Comparison of ENCODE assay signal across 24 mouse cellular contexts in the genomic region with DNA sequence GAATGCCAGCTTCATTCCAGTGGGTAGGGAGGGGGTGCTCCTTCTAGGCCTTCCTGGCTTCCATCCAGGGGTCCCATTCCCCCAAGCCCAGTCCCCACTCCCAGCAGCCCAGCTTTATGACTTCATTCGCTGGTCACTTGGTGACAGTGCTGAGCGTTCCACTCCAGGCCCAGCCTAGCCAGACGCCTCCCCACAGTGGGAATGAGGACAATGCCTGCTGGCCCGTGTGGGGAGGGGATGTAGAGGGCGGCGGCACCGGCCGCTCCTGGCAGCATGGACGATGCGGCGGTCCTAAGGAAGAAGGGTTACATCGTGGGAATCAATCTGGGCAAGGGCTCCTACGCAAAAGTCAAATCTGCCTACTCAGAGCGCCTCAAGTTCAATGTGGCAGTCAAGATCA. TPM values are rescaled to one million over a fixed set of nuclear protein-coding genes. Genes with fewer than 3 reads are reported as not detected.
A peak's percentile ranks its signal among the peaks of the same experiment; 100 is the strongest.
DNase-seq lines count a peak whose midpoint lies in the region; ATAC-seq and TF ChIP-seq lines count a peak whose summit lies in the region.
"Had no signal": no experiment of that assay in that cellular context is flagged by ENCODE, and none has a peak within 500 bp of the region (broad histone marks: within the 10 kb centered on the region; RNA-seq: fewer than 3 reads in every experiment).

TSS of gene Dgcr2 (minus strand) at position 101 of the 400 bp plus-strand sequence.
TSS of gene Tssk2 (plus strand) at position 176 of the 400 bp plus-strand sequence.

- peak; percentile 48; the same call in 1 of the 2 replicates for TF ChIP-seq POLR2A in testis, adult 2 months (IDR thresholded peaks at IDR 0.05; ENCODE audit: control insufficient read depth, low read depth, low read length)

- H3K27ac ChIP-seq in heart, embryonic 10.5 days: no peak within 1 kb of the TSS
- H3K27ac ChIP-seq in midbrain, embryonic 11.5 days (ENCODE audit: low read depth, low read length): no peak within 1 kb of the TSS
- no peak within 1 kb of the TSS for H3K27ac ChIP-seq in midbrain, embryonic 16.5 days (ENCODE audit: low read length)
- peak within 1 kb of the TSS; percentile 70 for H3K27ac ChIP-seq in testis, adult 2 months (ENCODE audit: control insufficient read depth, insufficient read depth, low read depth, low read length)
- H3K27ac ChIP-seq: embryonic facial prominence, embryonic 13.5 days; embryonic facial prominence, embryonic 15.5 days; forebrain, embryonic 10.5 days; forebrain, embryonic 13.5 days had no signal

- H3K9me3 ChIP-seq in heart, embryonic 10.5 days: no peaks in the 10 kb centered on the region
- no peaks in the 10 kb centered on the region for H3K9me3 ChIP-seq in midbrain, embryonic 11.5 days (ENCODE audit: control insufficient read depth, low read length)
- no peaks in the 10 kb centered on the region for H3K9me3 ChIP-seq in midbrain, embryonic 16.5 days (replicated peaks; ENCODE audit: control insufficient read depth, low read length, poor library complexity, severe bottlenecking)
- H3K9me3 ChIP-seq: embryonic facial prominence, embryonic 13.5 days; embryonic facial prominence, embryonic 15.5 days; forebrain, embryonic 10.5 days; forebrain, embryonic 13.5 days had no signal

- no peak for ATAC-seq in midbrain, embryonic 11.5 days (ENCODE audit: low FRiP score)
- ATAC-seq in midbrain, embryonic 16.5 days: no peak
- ATAC-seq: forebrain, embryonic 13.5 days; forebrain, embryonic 16.5 days had no signal

- H3K4me3 ChIP-seq in heart, embryonic 10.5 days: no peak within 1 kb of the TSS
- H3K4me3 ChIP-seq in midbrain, embryonic 11.5 days (ENCODE audit: low read depth, low read length): no peak within 1 kb of the TSS
- H3K4me3 ChIP-seq in midbrain, embryonic 16.5 days (ENCODE audit: low read depth, low read length): no peak within 1 kb of the TSS
- H3K4me3 ChIP-seq in testis, adult 2 months (ENCODE audit: control insufficient read depth, low read depth, low read length): peak within 1 kb of the TSS; percentile 90
- H3K4me3 ChIP-seq: embryonic facial prominence, embryonic 13.5 days; embryonic facial prominence, embryonic 15.5 days; erythroblast, embryonic 14.5 days; forebrain, embryonic 10.5 days; forebrain, embryonic 13.5 days had no signal

- WGBS in heart, embryonic 10.5 days: 88% methylated on average over 14 of the region's 14 CpGs
- 91% methylated on average over 14 of the region's 14 CpGs for WGBS in midbrain, embryonic 11.5 days
- WGBS in midbrain, embryonic 16.5 days: 87% methylated on average over 14 of the region's 14 CpGs

- no peaks in the 10 kb centered on the region for H3K4me1 ChIP-seq in heart, embryonic 10.5 days
- H3K4me1 ChIP-seq in midbrain, embryonic 11.5 days (ENCODE audit: control insufficient read depth, insufficient read depth, low read length): no peaks in the 10 kb centered on the region
- H3K4me1 ChIP-seq in midbrain, embryonic 16.5 days (ENCODE audit: control insufficient read depth, insufficient read depth, low read length): no peaks in the 10 kb centered on the region
- no peaks in the 10 kb centered on the region for H3K4me1 ChIP-seq in testis, adult 2 months (ENCODE audit: control insufficient read depth, insufficient read depth, low read length)
- H3K4me1 ChIP-seq: embryonic facial prominence, embryonic 13.5 days; embryonic facial prominence, embryonic 15.5 days; forebrain, embryonic 10.5 days; forebrain, embryonic 13.5 days had no signal

- H3K36me3 ChIP-seq in heart, embryonic 10.5 days: peaks cover 54% of the 10 kb centered on the region
- H3K36me3 ChIP-seq in midbrain, embryonic 11.5 days (ENCODE audit: control insufficient read depth, insufficient read depth, low read length): peaks cover 30% of the 10 kb centered on the region
- H3K36me3 ChIP-seq in midbrain, embryonic 16.5 days (ENCODE audit: control insufficient read depth, insufficient read depth, low read length): peaks cover 31% of the 10 kb centered on the region
- 0 out of 2 replicates have a peak, but pooled peaks cover 3% of the 10 kb centered on the region for H3K36me3 ChIP-seq in testis, adult 2 months (ENCODE audit: control insufficient read depth, insufficient read depth, low read length)

- H3K27me3 ChIP-seq in heart, embryonic 10.5 days (ENCODE audit: insufficient read depth, poor library complexity, severe bottlenecking): peaks cover 3% of the 10 kb centered on the region; the same call in 1 of the 2 replicates
- no peaks in the 10 kb centered on the region for H3K27me3 ChIP-seq in midbrain, embryonic 11.5 days (ENCODE audit: control insufficient read depth, insufficient read depth, low read length)
- no peaks in the 10 kb centered on the region for H3K27me3 ChIP-seq in midbrain, embryonic 16.5 days (ENCODE audit: control insufficient read depth, insufficient read depth, low read depth, low read length)
- no peaks in the 10 kb centered on the region for H3K27me3 ChIP-seq in testis, adult 2 months (ENCODE audit: control insufficient read depth, insufficient read depth, low read length)
- H3K27me3 ChIP-seq: embryonic facial prominence, embryonic 13.5 days; embryonic facial prominence, embryonic 15.5 days had no signal

- no peak within 1 kb of the TSS for H3K9ac ChIP-seq in midbrain, embryonic 11.5 days (ENCODE audit: low read length)
- no peak within 1 kb of the TSS for H3K9ac ChIP-seq in midbrain, embryonic 16.5 days (ENCODE audit: low read depth, low read length)
- H3K9ac ChIP-seq: embryonic facial prominence, embryonic 13.5 days; embryonic facial prominence, embryonic 15.5 days; forebrain, embryonic 13.5 days had no signal

- DNase-seq in heart, adult 11 months: peak; percentile 89
- no peak for DNase-seq in heart, embryonic 10.5 days (ENCODE audit: low spot score)
- peak; percentile 59 for DNase-seq in midbrain, embryonic 11.5 days (ENCODE audit: low spot score, missing footprints)
- no peak for DNase-seq in testis, postnatal 14 days (ENCODE audit: low spot score)
- DNase-seq: adrenal gland, adult 2 months; adrenal gland, postnatal 10 days; adrenal gland, postnatal 25 days; cerebellum, adult 11 months; cerebellum, adult 18-20 months; cerebellum, adult 8-10 months; cerebellum, adult 9-11 months; cerebellum, postnatal 14 days; cerebellum, postnatal 36 days; embryo, embryonic 11 days had no signal

- no peak within 1 kb of the TSS for H3K4me2 ChIP-seq in midbrain, embryonic 11.5 days
- no peak within 1 kb of the TSS for H3K4me2 ChIP-seq in midbrain, embryonic 16.5 days (ENCODE audit: low read length)
- H3K4me2 ChIP-seq: embryonic facial prominence, embryonic 13.5 days; embryonic facial prominence, embryonic 15.5 days; forebrain, embryonic 13.5 days had no signal

- TF ChIP-seq CTCF in testis, adult 2 months (IDR thresholded peaks at IDR 0.05; ENCODE audit: control insufficient read depth, insufficient read depth, insufficient replicate concordance, low read depth, low read length): no peak

RNA-seq across cellular contexts. Expression of gene Dgcr2, which starts in this region (rescaled TPM):
- 63.7 and 69.6 TPM in 2 replicates for polyA plus RNA-seq in heart, embryonic 10.5 days (2016; fragmentation: Nextera tagmentation; extraction: Ambion mirVana)
- polyA plus RNA-seq in midbrain, embryonic 11.5 days (2014; fragmentation: Nextera tagmentation; extraction: Ambion mirVana): 74.2 and 83.3 TPM in 2 replicates
- 108 and 113 TPM in 2 replicates for polyA plus RNA-seq in midbrain, embryonic 16.5 days (2015; fragmentation: Nextera tagmentation; extraction: Ambion mirVana)
- polyA plus RNA-seq in testis, adult 2 months (2012; rRNA removed): 259 and 263 TPM in 2 replicates

RNA-seq across cellular contexts. Expression of gene Tssk2, which starts in this region (rescaled TPM):
- not detected in 2 replicates for polyA plus RNA-seq in heart, embryonic 10.5 days (2016; fragmentation: Nextera tagmentation; extraction: Ambion mirVana)
- 0.15 TPM in 1 of 2 replicates, not detected in the other for polyA plus RNA-seq in midbrain, embryonic 11.5 days (2014; fragmentation: Nextera tagmentation; extraction: Ambion mirVana)
- not detected in 2 replicates for polyA plus RNA-seq in midbrain, embryonic 16.5 days (2015; fragmentation: Nextera tagmentation; extraction: Ambion mirVana)
- 845 and 898 TPM in 2 replicates for polyA plus RNA-seq in testis, adult 2 months (2012; rRNA removed)
- polyA plus RNA-seq: adrenal gland, adult 2 months; brain, embryonic 14.5 days; embryonic facial prominence, embryonic 11.5 days; embryonic facial prominence, embryonic 15.5 days; erythroblast, embryonic 14.5 days; forebrain, embryonic 13.5 days; forebrain, embryonic 16.5 days had no signal

Comparison
In these comparisons a context has a peak if more than half of its experiments do, and no peak if none do; other contexts are left out.
1. RNA of gene Tssk2 (polyA plus RNA-seq): 845 to 898 TPM in testis, adult 2 months; 0.15 TPM in midbrain, embryonic 11.5 days, not detected in midbrain, embryonic 16.5 days and not detected in heart, embryonic 10.5 days; every median in the first group is over 100 times any median in the second.
2. DNase-seq: peak in heart, adult 11 months (single experiment) and midbrain, embryonic 11.5 days (single experiment); none in heart, embryonic 10.5 days (single experiment) and testis, postnatal 14 days (single experiment).